Mouse (Mus musculus) erythroblast, adult 5-6 weeks (primary cell): ENCODE measurements around the gene Xylt1. TPM values are rescaled to one million over a fixed set of nuclear protein-coding genes. Genes with fewer than 3 reads are reported as not detected.

Experiments
- ATAC-seq: replicated peaks from 2 replicates; pipeline ENCODE4 v1.8.0; 2016; ENCODE audit warnings: moderate number of reproducible peaks, mild to moderate bottlenecking, moderate TSS enrichment, inconsistent platforms; ENCODE audit not compliant: poor library complexity, low FRiP score, severe bottlenecking
- total RNA-seq, 2 experiments: library from RNA; stranded (forward) in 1 of 2; stranded (reverse) in 1 of 2; fragments of 150-400 nt in 1 of 2; fragments of 200-764, 138-1000 nt in 1 of 2; gene quantifications; 2 replicates each; pipeline versions ENCODE4 v1.2.3 to v1.2.4; 2015 to 2017; ENCODE audit warnings: low replicate concordance in 2 of 2

The Xylt1 gene
- total RNA-seq, 2 experiments from 2014 or later = 3.0 to 5.0 TPM

DNA sequence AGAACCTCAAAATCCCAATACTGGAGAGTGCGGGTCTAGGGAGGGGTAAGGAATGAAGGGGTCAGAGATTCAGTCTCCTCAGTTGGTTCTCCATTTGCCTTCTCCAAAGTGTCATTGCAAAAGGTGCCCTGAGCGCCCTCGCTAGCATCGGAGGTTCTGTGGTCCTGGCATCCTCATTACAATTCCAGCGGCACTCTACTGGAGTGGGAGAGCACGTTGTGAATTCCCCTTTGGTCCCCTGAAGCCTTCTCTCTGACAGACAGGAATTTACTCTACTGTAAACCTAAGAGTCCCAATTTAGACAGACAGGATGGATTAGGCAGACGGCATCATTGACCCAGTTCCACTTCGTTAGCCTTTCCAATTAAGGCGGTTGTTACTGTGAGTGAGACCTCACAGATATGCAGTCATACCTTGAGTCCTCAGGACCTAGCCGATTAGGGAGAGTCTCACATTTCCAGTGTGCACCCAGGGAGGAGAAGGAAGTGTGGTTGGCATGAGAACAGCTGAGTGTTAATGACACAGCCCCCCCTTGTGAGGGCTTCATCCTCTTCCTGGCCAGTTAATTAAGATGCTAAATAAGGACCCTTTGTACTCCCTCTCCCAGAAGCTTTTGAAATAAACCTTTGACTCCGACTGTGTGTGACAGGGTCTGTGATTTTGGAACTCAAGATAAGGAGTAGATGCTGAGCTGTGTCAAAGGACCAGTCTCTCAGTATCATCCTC, 91.4 kb downstream of the Xylt1 start:
- no peak for ATAC-seq

DNA sequence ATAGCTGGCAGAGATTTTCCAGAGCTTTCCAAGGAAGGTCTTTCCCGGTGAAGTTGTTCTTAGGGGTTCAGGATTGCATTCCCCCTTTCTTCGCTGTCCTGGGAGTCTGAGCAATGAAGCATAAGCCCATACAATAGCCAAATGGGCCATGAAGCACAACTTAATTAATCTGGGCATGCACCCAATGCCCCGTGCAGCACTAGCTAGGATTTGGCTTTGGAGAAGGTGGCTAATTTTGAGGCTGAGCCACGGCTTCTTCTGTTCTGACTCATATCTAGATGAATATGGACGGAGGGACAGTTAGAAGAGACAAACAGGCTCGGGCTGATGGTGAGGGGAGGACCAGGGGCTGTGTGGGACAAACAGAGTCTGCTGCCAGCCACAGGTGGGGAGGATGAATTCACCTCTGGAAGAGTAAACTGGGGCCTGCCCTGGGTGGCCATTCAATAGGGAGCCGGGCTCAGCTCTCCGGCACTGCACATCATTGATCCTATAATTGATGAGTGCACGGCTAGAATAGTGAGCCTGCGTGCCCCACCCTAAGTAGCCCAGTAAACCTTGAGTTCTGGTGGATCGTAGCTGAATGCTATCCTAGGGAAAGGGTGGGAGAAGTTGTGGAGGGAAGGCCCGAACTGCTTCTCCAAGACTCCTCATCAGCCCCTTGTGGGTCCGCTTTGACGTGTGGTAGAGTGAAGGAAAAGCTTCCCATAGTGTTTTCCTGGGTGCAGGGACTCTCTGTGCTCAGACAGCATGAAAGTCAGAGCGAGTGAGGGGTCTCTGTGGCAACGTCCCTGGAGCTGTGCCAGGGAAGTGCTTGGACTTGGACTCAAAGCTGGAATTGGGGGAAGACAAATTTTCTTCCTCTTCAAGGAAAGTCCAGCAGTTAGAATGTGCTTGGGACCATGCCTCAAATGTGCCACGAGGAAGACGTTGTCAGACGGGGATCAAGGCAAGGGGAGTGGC, 92.3 kb downstream of the Xylt1 start:
- no peak for ATAC-seq

DNA sequence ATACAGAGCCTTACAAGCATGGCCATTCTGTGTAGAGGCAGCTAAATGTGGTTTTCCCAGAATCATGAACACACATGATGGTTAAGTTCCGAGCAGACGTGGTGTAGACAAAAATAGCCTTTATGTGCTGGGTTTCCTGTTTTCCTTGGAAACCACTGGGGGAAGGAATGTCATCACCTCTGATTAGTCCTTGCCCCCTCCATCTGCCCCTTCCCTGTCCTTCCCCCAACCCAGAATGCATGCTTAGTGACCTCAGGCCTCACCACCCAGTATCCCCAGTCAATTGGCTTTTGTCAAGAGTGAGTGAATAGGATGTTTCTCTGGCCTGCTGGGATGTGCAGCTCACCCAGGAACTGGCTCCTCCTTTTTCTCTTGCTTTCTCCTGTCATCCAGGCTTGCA, 93.5 kb downstream of the Xylt1 start:
- ATAC-seq = no peak

DNA sequence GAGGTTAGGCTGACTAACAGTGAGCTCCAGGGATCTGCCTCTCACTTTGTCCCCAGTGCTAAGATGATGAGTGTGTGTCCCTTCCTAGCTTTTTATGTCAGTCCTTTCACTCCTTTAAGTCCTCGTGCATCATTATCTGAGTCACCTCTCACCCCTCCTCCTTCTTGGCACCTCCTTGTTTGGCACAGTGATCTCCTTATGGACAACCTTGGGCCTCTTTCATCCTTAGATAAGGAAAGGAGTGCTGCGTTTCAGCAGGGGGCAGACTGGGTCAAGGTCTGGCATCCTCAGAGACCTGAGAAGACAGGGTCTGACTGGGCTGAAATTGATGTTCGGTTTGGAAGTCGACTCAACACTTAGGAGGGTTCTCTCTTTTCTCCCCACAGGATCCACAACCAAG, 94.3 kb downstream of the Xylt1 start:
- no peak for ATAC-seq

DNA sequence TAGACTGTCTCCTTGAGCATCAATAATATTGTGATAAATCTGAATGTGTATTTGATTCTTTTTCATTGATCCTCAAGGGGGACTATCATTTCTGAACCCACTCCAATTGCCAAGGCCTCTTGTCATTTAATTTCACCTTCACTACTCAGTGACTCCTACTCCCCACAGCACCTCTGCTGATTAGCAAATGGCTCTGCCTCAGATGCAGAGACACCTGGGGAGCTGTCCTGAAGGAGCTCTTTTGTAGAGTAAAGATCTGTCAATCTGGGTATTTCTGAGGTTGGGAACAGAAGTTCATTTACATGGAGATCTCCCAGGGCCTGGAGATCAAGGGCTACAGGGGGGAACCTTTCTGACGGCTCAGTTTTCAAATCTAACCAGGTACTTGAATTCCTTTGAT, 98.2 kb downstream of the Xylt1 start:
- no peak for ATAC-seq

DNA sequence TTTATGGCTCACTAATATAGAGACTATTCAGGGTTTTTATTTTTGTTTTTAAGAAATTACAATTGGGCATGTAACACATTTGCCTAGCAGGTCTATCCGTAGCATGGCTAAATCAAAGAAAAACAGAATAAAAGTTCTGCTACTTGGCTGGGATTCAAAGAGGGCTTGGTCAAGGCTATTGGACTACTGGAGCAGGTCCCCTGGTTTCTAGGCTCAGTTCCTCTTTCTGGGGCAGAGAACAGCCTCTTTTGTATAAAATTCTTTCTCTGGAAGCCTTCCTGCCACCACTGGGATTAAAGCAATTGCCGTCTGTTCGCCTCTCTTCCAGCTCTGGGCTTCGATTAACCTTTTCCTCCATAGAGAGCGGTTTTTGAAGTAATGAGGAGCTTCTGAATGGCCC, 100.1 kb downstream of the Xylt1 start:
- ATAC-seq = no peak

DNA sequence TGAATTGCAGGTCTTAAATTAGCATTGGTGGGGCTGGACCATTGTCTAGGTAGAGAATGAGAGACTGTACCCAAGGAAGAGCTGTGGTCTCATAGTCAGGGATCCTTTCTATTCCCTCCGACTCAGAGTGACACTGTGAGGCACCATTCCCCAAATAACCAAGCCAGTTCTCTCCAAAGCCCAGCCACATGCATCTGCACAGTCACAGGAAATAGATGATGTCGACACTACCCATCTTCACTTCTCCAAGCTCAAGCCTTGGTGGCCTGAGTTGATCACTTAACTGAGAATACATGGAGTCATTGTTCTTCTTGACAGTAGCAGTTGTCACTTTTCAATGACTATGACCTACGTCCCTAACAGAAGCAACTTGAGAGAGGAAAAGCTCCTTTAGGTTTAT, 100.6 kb downstream of the Xylt1 start:
- no peak for ATAC-seq

DNA sequence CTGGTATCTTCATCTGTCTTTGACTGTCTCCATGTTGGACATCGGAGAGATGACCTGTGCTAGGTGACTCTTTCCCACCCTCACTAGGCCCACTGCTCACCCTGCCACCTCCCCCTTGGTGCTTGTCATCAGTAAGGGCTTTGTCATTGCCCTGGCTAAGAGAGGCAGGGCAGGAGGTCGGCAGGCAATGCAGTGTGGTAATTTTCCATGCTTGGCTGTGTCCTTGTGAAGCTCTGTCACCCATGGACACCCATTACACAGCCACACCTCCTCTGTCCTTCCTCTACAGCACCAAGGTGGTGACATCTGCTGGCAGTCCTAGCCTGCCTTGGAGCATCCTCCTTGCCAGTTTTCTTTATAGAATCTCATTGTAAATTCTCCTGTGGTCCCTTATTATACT, 101.9 kb downstream of the Xylt1 start:
- ATAC-seq = no peak

DNA sequence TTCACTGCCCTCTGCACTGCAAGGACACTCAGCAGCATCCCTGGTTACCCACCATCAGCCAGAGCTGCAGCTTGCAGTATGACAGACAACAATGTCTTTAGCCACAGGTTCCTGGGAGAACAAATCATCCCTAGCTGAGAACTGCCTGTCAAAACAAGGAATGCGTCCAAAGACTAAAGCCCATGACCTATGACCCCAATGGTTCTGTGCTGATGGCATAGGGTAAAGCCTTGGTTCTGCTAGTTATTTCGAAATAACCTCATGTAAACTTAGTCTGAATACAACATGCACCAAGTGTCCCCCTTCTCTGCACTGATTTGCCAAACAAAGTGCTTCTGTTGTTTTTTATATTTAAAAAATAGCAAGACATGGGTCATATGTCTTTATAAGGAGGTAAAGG, 103.8 kb downstream of the Xylt1 start:
- ATAC-seq = no peak

DNA sequence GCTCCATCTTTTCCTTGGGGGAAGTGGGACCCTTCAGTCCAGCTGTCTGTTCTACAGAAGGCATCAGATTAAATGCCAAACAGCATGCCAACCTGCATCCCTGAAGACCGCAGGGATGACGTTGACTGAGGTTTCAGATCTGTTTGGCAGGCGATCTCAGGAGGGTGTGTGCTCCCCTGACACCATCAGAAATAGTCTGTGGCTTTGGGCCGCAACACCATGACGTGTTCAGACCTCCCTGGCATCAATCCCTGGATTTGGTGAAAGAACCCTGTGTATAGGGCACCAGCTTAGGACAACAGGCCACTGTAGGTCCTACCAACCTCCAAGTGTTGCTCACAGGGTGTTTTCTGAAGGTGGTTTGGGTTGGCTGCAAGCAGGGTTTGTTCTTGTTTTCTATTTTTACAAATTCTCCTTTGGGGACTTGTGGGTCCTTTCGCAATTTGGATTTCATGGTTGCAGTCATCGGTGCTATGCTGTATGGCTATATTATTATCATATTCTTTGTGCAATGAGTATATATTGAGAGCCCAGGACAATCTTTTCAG, 104.3 kb downstream of the Xylt1 start:
- no peak for ATAC-seq

DNA sequence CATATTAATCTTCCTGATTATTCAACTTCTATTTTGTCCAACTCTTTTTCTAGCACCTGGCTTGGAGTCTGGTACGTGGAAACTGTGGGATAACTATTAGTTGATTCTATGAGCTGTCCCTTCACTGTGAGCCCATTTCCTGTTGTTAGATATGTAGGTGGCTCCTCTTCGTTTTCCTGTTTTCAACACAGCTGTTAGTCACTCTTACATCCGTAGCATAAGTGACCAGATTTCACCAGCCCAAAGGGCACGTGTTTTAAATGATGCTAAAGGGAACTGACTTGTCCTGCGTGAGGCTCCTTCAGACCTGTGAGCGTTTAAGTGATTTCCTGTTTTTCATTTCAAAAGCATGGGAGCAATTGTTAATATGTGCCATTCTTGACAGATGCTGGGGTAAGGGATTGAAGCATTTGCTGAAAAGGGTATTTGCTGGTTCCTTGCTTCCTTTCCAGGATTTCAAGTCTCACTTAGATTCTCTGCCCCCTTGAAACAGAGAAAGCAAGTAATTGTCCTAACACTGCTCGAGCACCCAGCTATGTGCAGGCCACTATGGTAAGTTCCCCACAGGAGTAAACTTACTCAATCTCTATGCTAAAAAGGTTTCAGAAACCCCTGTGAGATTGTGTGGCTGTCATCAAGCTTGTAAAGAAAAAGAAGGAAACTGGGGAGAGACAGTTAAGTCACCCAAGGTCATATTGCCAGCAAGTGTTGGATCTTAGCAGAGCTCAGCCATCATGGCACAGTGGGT, 105.8 kb downstream of the Xylt1 start:
- ATAC-seq = no peak

DNA sequence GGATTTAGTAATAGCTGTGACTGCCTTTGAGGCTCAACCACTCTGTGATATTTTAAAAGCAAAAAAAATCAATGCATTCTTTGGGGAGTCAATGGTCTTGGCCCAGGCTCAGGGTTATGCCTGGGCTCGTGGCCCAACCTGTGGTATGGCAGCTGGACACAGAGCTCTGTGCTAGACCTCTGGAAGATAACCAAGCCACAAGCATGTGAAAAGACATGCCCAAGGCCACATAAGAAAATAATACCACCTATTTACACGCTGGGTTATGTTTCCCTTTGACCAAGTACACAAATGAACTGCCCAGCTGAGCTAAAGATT, 106.4 kb downstream of the Xylt1 start:
- ATAC-seq = no peak

DNA sequence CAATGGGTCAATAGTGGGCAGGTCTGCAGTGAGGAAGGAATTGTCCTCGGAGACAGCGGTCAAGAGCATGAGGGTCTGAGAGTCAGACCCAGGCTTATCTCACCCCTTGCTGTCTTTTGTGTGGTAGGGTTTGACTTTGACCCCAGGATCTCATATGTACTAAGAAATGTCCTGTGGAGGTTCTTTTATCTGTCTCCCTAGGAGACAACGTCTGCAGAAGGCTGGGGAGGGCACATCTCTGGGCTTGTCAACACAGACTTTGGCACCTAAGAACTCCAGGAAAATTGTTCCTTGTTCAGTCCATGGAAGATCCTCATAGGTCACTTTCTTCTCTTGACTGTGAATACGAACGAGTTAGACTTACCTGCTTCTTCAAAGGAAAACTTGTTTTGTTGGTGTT, 109.2 kb downstream of the Xylt1 start:
- ATAC-seq = no peak

DNA sequence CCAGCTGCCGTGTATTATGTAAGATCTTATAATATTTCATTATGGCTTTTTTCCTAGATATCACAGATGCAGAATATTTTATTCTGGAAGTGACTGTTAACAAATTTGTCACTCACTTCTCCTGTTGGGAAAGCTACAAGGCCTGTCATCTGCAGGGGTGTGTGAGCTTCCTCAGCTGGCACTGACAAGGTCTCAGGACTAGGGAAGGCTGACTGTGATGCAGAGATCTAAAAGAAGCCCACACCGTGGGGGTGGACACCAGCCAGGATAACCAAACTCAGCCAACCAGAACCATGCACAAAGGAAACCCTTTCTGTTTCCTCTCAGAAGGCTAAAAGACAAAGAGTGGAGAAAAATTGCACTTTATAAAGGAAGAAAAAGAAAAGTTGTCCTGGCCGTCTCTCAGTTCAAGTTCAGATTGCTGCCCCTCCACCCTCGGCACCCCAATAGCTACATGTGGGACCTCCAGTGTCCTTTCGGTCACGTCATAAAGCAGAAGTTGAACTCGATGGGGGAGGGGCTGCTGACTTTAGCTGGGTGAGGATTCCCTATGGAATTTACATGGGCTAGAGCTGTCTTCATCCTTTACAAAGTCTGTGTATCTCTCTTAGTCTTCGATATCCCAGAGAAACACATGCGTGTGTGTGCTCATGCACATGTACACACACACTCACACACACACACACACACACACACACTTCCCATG, 109.9 kb downstream of the Xylt1 start:
- ATAC-seq = no peak

DNA sequence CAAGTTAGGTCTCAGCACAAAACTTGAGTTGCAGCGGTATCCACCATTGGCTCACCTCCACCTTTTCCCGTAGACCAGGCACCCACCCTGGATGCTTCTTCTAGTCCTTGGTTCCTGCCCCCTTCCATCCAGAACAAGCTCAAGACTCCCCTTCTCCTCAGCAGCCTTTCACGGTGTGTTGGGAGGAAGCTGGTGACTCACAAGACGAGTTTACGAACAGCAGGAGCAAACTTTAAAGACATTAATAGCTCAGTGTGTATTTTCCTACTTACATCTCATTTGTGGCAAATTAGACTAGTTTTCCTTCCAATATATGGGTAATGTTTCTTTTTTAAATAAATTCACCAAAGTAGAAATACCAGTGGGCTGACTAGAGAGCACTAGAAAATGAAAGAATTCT, 110.7 kb downstream of the Xylt1 start:
- ATAC-seq = no peak

DNA sequence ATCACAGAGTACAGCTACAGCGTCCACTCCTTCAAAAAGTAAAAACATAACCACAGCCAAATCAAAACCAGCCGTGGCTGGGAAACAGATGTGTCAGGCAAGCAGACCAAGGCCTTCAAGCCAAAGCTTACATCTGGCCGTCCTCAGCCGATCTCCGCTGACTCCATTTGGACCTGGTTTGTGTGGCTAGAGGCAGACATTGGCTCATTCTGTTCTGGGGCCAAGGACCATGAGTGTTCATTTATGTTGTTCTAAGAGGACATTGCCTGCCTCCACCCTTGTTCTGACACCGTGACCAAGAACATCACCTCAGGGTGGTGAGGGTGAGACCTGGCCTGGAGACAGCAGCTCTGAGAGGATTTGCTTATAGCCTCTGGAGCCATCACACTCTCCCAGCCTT, 113.4 kb downstream of the Xylt1 start:
- ATAC-seq = no peak

DNA sequence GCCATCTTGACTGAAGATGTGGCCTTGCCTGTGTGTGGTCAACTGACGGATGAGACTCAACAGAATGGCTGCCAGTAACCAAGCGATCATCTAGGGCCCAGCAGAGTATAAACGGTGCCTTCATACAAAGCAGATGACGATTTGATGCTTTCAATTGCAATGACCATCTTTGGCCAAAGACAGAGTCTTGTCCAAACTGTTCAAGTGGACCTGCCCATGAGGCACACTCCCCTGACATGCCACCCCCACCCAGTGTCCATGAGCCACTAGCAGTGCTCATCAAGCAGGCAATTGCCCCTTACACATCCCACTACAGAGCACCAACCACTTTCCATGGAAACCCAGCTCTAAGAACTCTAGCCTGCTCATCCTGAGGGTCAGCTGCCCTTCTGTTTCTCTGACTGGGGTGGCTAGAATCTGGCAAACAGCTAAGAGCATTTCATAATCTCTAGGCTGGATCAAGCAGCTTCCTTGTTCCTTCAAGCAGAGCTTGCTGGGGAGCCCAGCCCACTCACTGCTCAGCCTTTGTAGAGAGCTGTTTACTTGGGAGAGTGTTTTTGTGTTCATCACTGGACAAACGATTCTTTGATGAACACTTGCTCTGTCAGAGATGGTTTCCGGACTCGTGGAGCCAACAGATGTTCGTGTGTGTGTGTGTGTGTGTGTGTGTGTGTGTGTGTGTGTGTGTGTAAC, 114.0 kb downstream of the Xylt1 start:
- no peak for ATAC-seq

DNA sequence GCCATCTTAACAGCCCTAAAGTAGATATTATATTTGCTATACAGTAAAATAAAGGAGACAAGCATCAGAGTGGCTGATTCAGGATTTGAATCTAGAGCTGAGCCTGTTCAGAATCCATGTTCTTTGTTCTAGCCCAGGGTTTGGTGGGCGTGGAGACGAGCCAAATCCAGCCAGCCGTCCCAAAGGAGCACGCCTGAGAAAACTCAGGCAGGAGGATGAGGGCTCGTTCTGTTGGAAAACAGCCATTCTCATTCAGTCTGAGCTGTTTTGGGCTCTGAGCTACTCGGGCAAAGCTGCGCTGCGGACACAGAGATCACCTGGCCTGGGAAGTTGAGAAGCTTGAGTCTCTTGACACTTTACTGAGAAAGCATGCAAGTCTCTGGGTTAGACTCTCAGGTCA, 115.0 kb downstream of the Xylt1 start:
- ATAC-seq = no peak

DNA sequence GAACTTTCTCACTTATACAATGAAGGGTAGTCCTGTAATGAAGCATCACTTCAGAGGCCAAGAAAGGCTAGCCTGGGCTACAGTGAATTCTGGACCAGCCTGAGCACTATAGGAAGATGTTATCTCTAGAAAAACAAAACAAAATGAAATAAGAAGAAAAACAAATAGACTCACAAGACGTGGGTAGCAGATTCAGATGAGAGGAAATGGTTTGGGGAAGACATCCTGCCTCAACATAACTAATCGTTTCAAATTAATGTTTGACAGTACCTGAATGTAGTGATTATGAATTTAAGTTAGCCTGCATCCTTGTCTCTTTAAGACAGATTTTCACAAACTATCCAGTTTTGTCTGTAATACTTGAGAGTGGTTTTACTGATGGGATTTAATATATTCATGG, 117.4 kb downstream of the Xylt1 start:
- ATAC-seq = no peak
